Mouse (Mus musculus) gastrocnemius, postnatal 36 days (tissue): Measurements from ENCODE around the gene Tmem51. TPM values are rescaled to one million over a fixed set of nuclear protein-coding genes. Genes with fewer than 3 reads are reported as not detected.

ENCODE experiments used
- DNase-seq, 2 experiments: peaks; one replicate each; pipeline ENCODE4 v3.0.0; 2022
- intact Hi-C: fragments of 180-260 bp; cut with DNase I; formaldehyde crosslinking; loops from one replicate; pipeline ENCODE4 v1.15.1; 2025
- total RNA-seq, 2 experiments: library from RNA; stranded (reverse); gene quantifications; 2 replicates each; pipeline ENCODE4 v1.2.3; 2021

Gene Tmem51
- total RNA-seq, 2 experiments from 2014 or later = 1.1 to 1.2 TPM

DNA sequence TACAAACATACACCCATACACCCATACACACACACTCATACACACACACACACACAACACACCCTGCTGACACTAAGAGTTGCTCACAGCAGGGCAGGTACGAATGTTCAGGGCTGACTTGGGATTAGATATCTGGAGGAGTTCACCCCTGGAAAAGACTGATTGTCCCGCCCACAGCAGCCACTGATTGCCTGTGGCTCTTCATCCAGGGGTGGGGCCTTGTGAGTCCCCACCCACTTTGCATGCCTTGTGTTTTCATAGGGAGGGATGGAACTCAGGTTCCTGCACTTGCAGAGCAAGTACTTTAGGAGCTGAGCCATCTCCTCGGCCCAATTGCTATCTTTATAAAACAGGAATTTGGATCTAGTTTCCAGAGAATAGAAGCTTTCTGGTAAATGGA, 102.6 kb downstream of the Tmem51 start:
- intact Hi-C loops = no loop called here
- DNase-seq = no peak

Other genes starting within 250 kb of the Tmem51 start
- gene Ctrc, start 237.9 kb downstream of the Tmem51 start, total RNA-seq = not detected
- 1 to 10 TPM; 5.8 to 6.4 TPM for gene Efhd2, start 209.4 kb downstream of the Tmem51 start, total RNA-seq
- under 1 TPM; 0.13 to 0.35 TPM for gene Fhad1, start 69.2 kb downstream of the Tmem51 start, total RNA-seq
- gene Kazn, start 155.1 kb upstream of the Tmem51 start, total RNA-seq = 1 to 10 TPM; 1.8 to 2.6 TPM